Comparison of ENCODE assay signal across 9 mouse cellular contexts in the genomic region with DNA sequence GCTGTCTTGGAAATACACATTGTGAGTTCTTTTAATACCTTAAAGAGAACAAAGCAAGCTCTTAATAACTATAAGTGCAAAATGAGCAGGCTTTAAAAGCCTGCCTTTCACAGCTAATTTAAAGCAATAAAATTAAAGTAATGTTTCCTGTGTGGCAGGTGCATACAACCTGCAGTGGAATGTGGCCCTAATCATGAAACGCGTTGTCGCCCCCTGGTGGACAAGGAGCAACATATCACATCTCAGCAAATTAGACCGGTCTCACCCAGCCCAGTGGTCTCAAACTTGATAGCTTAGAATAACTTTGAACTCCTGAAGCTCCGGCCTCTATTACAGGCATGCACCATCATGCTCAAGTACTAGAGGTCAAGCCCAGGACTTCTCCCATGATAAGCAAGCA. TPM values are rescaled to one million over a fixed set of nuclear protein-coding genes. Genes with fewer than 3 reads are reported as not detected.
DNase-seq lines count a peak whose midpoint lies in the region; ATAC-seq and TF ChIP-seq lines count a peak whose summit lies in the region.
"Had no signal": no experiment of that assay in that cellular context is flagged by ENCODE, and none has a peak within 500 bp of the region (broad histone marks: within the 10 kb centered on the region; RNA-seq: fewer than 3 reads in every experiment).

No protein-coding gene starts in this region.

- WGBS in midbrain, embryonic 10.5 days = 17% methylated on average over 5 of the region's 5 CpGs
- 12% methylated on average over 5 of the region's 5 CpGs for WGBS in midbrain, embryonic 13.5 days
- 9% methylated on average over 5 of the region's 5 CpGs for WGBS in forebrain, embryonic 13.5 days
- WGBS in limb, embryonic 11.5 days = 10% methylated on average over 5 of the region's 5 CpGs
- 8% methylated on average over 5 of the region's 5 CpGs for WGBS in olfactory bulb, adult 2 months

- peak; percentile 67 for DNase-seq in midbrain, embryonic 10.5 days (ENCODE audit: low spot score)
- DNase-seq in brain, adult 2 months (ENCODE audit: low read depth, low spot score) = peak; percentile 85
- DNase-seq in hindlimb bud, embryonic 11.5 days (ENCODE audit: extremely low spot score, low read depth, low spot score) = peak; percentile 50
- peak; percentile 89 for DNase-seq in limb, embryonic 11.5 days (ENCODE audit: low spot score)
- DNase-seq in testis, postnatal 10 days (ENCODE audit: low spot score) = peak; percentile 88

- H3K9ac ChIP-seq in midbrain, embryonic 13.5 days (replicated peaks) = no peak overlapping the region
- no peak overlapping the region for H3K9ac ChIP-seq in forebrain, embryonic 13.5 days
- H3K9ac ChIP-seq in limb, embryonic 11.5 days (ENCODE audit: low read length) = no peak overlapping the region
- H3K9ac ChIP-seq: stomach, embryonic 15.5 days had no signal

- H3K4me1 ChIP-seq in midbrain, embryonic 10.5 days = no peaks in the 10 kb centered on the region
- no peaks in the 10 kb centered on the region for H3K4me1 ChIP-seq in midbrain, embryonic 13.5 days (replicated peaks)
- no peaks in the 10 kb centered on the region for H3K4me1 ChIP-seq in forebrain, embryonic 13.5 days
- no peaks in the 10 kb centered on the region for H3K4me1 ChIP-seq in limb, embryonic 11.5 days (ENCODE audit: control insufficient read depth, insufficient read depth, low read length)
- H3K4me1 ChIP-seq in olfactory bulb, adult 2 months (ENCODE audit: control insufficient read depth, insufficient read depth, low read length) = no peaks in the 10 kb centered on the region
- H3K4me1 ChIP-seq: stomach, embryonic 15.5 days had no signal

- H3K9me3 ChIP-seq in midbrain, embryonic 10.5 days (replicated peaks) = 0 out of 2 replicates have a peak, but pooled peaks cover 4% of the 10 kb centered on the region
- H3K9me3 ChIP-seq in midbrain, embryonic 13.5 days = no peaks in the 10 kb centered on the region
- no peaks in the 10 kb centered on the region for H3K9me3 ChIP-seq in forebrain, embryonic 13.5 days (replicated peaks)
- H3K9me3 ChIP-seq in limb, embryonic 11.5 days (ENCODE audit: control insufficient read depth, low read length) = no peaks in the 10 kb centered on the region
- H3K9me3 ChIP-seq: stomach, embryonic 15.5 days had no signal

- H3K27ac ChIP-seq in midbrain, embryonic 10.5 days (replicated peaks) = no peak overlapping the region
- no peak overlapping the region for H3K27ac ChIP-seq in midbrain, embryonic 13.5 days
- no peak overlapping the region for H3K27ac ChIP-seq in forebrain, embryonic 13.5 days
- H3K27ac ChIP-seq in limb, embryonic 11.5 days (replicated peaks; ENCODE audit: low read depth, low read length) = no peak overlapping the region
- H3K27ac ChIP-seq in olfactory bulb, adult 2 months (ENCODE audit: insufficient read depth, low read depth, low read length) = no peak overlapping the region
- H3K27ac ChIP-seq: stomach, embryonic 15.5 days had no signal

- TF ChIP-seq CTCF in olfactory bulb, adult 2 months (IDR thresholded peaks at IDR 0.05; ENCODE audit: insufficient read depth, low read depth, low read length) = peak; percentile 43

- no peaks in the 10 kb centered on the region for H3K27me3 ChIP-seq in midbrain, embryonic 10.5 days (ENCODE audit: low read depth, poor library complexity, severe bottlenecking)
- H3K27me3 ChIP-seq in midbrain, embryonic 13.5 days = no peaks in the 10 kb centered on the region
- no peaks in the 10 kb centered on the region for H3K27me3 ChIP-seq in forebrain, embryonic 13.5 days
- no peaks in the 10 kb centered on the region for H3K27me3 ChIP-seq in limb, embryonic 11.5 days (ENCODE audit: control insufficient read depth, insufficient read depth, low read length)
- H3K27me3 ChIP-seq: stomach, embryonic 15.5 days had no signal

- no peak overlapping the region for H3K4me2 ChIP-seq in midbrain, embryonic 13.5 days (replicated peaks)
- no peak overlapping the region for H3K4me2 ChIP-seq in forebrain, embryonic 13.5 days
- H3K4me2 ChIP-seq in limb, embryonic 11.5 days (ENCODE audit: low read depth, severe bottlenecking) = no peak overlapping the region
- H3K4me2 ChIP-seq: stomach, embryonic 15.5 days had no signal

- H3K4me3 ChIP-seq in midbrain, embryonic 10.5 days = no peak overlapping the region
- H3K4me3 ChIP-seq in midbrain, embryonic 13.5 days (replicated peaks) = no peak overlapping the region
- no peak overlapping the region for H3K4me3 ChIP-seq in forebrain, embryonic 13.5 days
- H3K4me3 ChIP-seq in limb, embryonic 11.5 days (ENCODE audit: low read depth, low read length) = no peak overlapping the region
- H3K4me3 ChIP-seq in olfactory bulb, adult 2 months (ENCODE audit: insufficient read depth, low read depth, low read length) = no peak overlapping the region
- H3K4me3 ChIP-seq: stomach, embryonic 15.5 days had no signal

- no peaks in the 10 kb centered on the region for H3K36me3 ChIP-seq in midbrain, embryonic 10.5 days
- H3K36me3 ChIP-seq in midbrain, embryonic 13.5 days = no peaks in the 10 kb centered on the region
- H3K36me3 ChIP-seq in forebrain, embryonic 13.5 days (ENCODE audit: poor library complexity, severe bottlenecking) = no peaks in the 10 kb centered on the region
- H3K36me3 ChIP-seq in limb, embryonic 11.5 days (ENCODE audit: control insufficient read depth, insufficient read depth, low read length) = no peaks in the 10 kb centered on the region
- H3K36me3 ChIP-seq: stomach, embryonic 15.5 days had no signal

- ATAC-seq in midbrain, embryonic 13.5 days = no peak
- ATAC-seq in forebrain, embryonic 13.5 days = 0 out of 2 replicates have a peak, but pooled peaks have one; percentile 53
- no peak for ATAC-seq in limb, embryonic 11.5 days (ENCODE audit: insufficient number of reproducible peaks, low FRiP score, low TSS enrichment, low read depth)

- TF ChIP-seq POLR2A in olfactory bulb, adult 2 months (IDR thresholded peaks at IDR 0.05; ENCODE audit: insufficient read depth, low read depth, low read length) = no peak

RNA-seq across cellular contexts. Expression of gene Rad9b, which starts 9.8 kb away (rescaled TPM):
- 9.5 and 11.5 TPM in 2 replicates for polyA plus RNA-seq in midbrain, embryonic 10.5 days (2016; fragmentation: Nextera tagmentation; extraction: Ambion mirVana)
- polyA plus RNA-seq in midbrain, embryonic 13.5 days (2015; fragmentation: Nextera tagmentation; extraction: Ambion mirVana) = 21.8 and 22.6 TPM in 2 replicates
- 16.1 TPM in 2 replicates for polyA plus RNA-seq in forebrain, embryonic 13.5 days (2015; fragmentation: Nextera tagmentation; extraction: Ambion mirVana)
- 10.8 and 11.6 TPM in 2 replicates for polyA plus RNA-seq in limb, embryonic 11.5 days (2014; fragmentation: Nextera tagmentation; extraction: Ambion mirVana)
- not detected in 2 replicates for polyA plus RNA-seq in olfactory bulb, adult 2 months (2012; ENCODE audit: insufficient read depth, insufficient read length, low replicate concordance, missing spikeins)

RNA-seq across cellular contexts. Expression of gene Vps29, which starts 9.9 kb away (rescaled TPM):
- 218 and 220 TPM in 2 replicates for polyA plus RNA-seq in midbrain, embryonic 10.5 days (2016; fragmentation: Nextera tagmentation; extraction: Ambion mirVana)
- 260 and 269 TPM in 2 replicates for polyA plus RNA-seq in midbrain, embryonic 13.5 days (2015; fragmentation: Nextera tagmentation; extraction: Ambion mirVana)
- 228 and 236 TPM in 2 replicates for polyA plus RNA-seq in forebrain, embryonic 13.5 days (2015; fragmentation: Nextera tagmentation; extraction: Ambion mirVana)
- polyA plus RNA-seq in limb, embryonic 11.5 days (2014; fragmentation: Nextera tagmentation; extraction: Ambion mirVana) = 169 and 180 TPM in 2 replicates
- 225 TPM in 1 of 2 replicates, not detected in the other for polyA plus RNA-seq in olfactory bulb, adult 2 months (2012; ENCODE audit: insufficient read depth, insufficient read length, low replicate concordance, missing spikeins)

RNA-seq across cellular contexts. Expression of gene Gpn3, which starts 27.4 kb away (rescaled TPM):
- 76.9 and 82.9 TPM in 2 replicates for polyA plus RNA-seq in midbrain, embryonic 10.5 days (2016; fragmentation: Nextera tagmentation; extraction: Ambion mirVana)
- polyA plus RNA-seq in midbrain, embryonic 13.5 days (2015; fragmentation: Nextera tagmentation; extraction: Ambion mirVana) = 50.8 and 51.8 TPM in 2 replicates
- polyA plus RNA-seq in forebrain, embryonic 13.5 days (2015; fragmentation: Nextera tagmentation; extraction: Ambion mirVana) = 56.9 and 58.7 TPM in 2 replicates
- polyA plus RNA-seq in limb, embryonic 11.5 days (2014; fragmentation: Nextera tagmentation; extraction: Ambion mirVana) = 86.2 and 89.3 TPM in 2 replicates
- polyA plus RNA-seq in olfactory bulb, adult 2 months (2012; ENCODE audit: insufficient read depth, insufficient read length, low replicate concordance, missing spikeins) = not detected in 2 replicates

RNA-seq across cellular contexts. Expression of gene Fam216a, which starts 27.9 kb away (rescaled TPM):
- 85.5 and 98.8 TPM in 2 replicates for polyA plus RNA-seq in midbrain, embryonic 10.5 days (2016; fragmentation: Nextera tagmentation; extraction: Ambion mirVana)
- polyA plus RNA-seq in midbrain, embryonic 13.5 days (2015; fragmentation: Nextera tagmentation; extraction: Ambion mirVana) = 128 and 135 TPM in 2 replicates
- polyA plus RNA-seq in forebrain, embryonic 13.5 days (2015; fragmentation: Nextera tagmentation; extraction: Ambion mirVana) = 117 and 123 TPM in 2 replicates
- polyA plus RNA-seq in limb, embryonic 11.5 days (2014; fragmentation: Nextera tagmentation; extraction: Ambion mirVana) = 99.6 and 107 TPM in 2 replicates
- polyA plus RNA-seq in olfactory bulb, adult 2 months (2012; ENCODE audit: insufficient read depth, insufficient read length, low replicate concordance, missing spikeins) = not detected in 2 replicates

RNA-seq across cellular contexts. Expression of gene Arpc3, which starts 47.4 kb away (rescaled TPM):
- polyA plus RNA-seq in midbrain, embryonic 10.5 days (2016; fragmentation: Nextera tagmentation; extraction: Ambion mirVana) = 88.6 and 103 TPM in 2 replicates
- 140 and 173 TPM in 2 replicates for polyA plus RNA-seq in midbrain, embryonic 13.5 days (2015; fragmentation: Nextera tagmentation; extraction: Ambion mirVana)
- 152 and 167 TPM in 2 replicates for polyA plus RNA-seq in forebrain, embryonic 13.5 days (2015; fragmentation: Nextera tagmentation; extraction: Ambion mirVana)
- 45.4 and 52.0 TPM in 2 replicates for polyA plus RNA-seq in limb, embryonic 11.5 days (2014; fragmentation: Nextera tagmentation; extraction: Ambion mirVana)
- polyA plus RNA-seq in olfactory bulb, adult 2 months (2012; ENCODE audit: insufficient read depth, insufficient read length, low replicate concordance, missing spikeins) = 430 TPM in 1 of 2 replicates, not detected in the other

Comparison
In these comparisons a context has a peak if more than half of its experiments do, and no peak if none do; other contexts are left out.
1. RNA of gene Rad9b, which starts 9.8 kb away (polyA plus RNA-seq): 21.8 to 22.6 TPM in midbrain, embryonic 13.5 days, 16.1 TPM in forebrain, embryonic 13.5 days, 10.8 to 11.6 TPM in limb, embryonic 11.5 days and 9.5 to 11.5 TPM in midbrain, embryonic 10.5 days; not detected in olfactory bulb, adult 2 months; every median in the first group is over 10 times any median in the second.
2. RNA of gene Gpn3, which starts 27.4 kb away (polyA plus RNA-seq): 86.2 to 89.3 TPM in limb, embryonic 11.5 days, 76.9 to 82.9 TPM in midbrain, embryonic 10.5 days, 56.9 to 58.7 TPM in forebrain, embryonic 13.5 days and 50.8 to 51.8 TPM in midbrain, embryonic 13.5 days; not detected in olfactory bulb, adult 2 months; every median in the first group is over 10 times any median in the second.
3. Peak in every context shown above with its lines, with median percentiles within 50 percentile points of each other: DNase-seq.